ENCODE assay signal across 28 mouse cellular contexts in genomic region chr4:31909086-31909673, GRCm38 (mm10). TPM values are rescaled to one million over a fixed set of nuclear protein-coding genes. Genes with fewer than 3 reads are reported as not detected.
A peak's percentile ranks its signal among the peaks of the same experiment; 100 is the strongest.
DNase-seq lines count a peak whose midpoint lies in the region; ATAC-seq lines count a peak whose summit lies in the region.
"Had no signal": no experiment of that assay in that cellular context is flagged by ENCODE, and none has a peak within 500 bp of the region (broad histone marks: within the 10 kb centered on the region; RNA-seq: fewer than 3 reads in every experiment).

No protein-coding gene starts in this region.

- H3K36me3 ChIP-seq in kidney, embryonic 14.5 days (ENCODE audit: control insufficient read depth, insufficient read depth, low read length) = no peaks in the 10 kb centered on the region
- H3K36me3 ChIP-seq in kidney, embryonic 16.5 days (ENCODE audit: insufficient read depth, low read length) = no peaks in the 10 kb centered on the region
- H3K36me3 ChIP-seq in midbrain, embryonic 11.5 days (ENCODE audit: control insufficient read depth, insufficient read depth, low read length) = no peaks in the 10 kb centered on the region
- H3K36me3 ChIP-seq in midbrain, embryonic 15.5 days (replicated peaks) = no peaks in the 10 kb centered on the region
- H3K36me3 ChIP-seq: embryonic facial prominence, embryonic 13.5 days; embryonic facial prominence, embryonic 15.5 days; forebrain, embryonic 10.5 days; forebrain, embryonic 12.5 days; G1E had no signal

- H3K27me3 ChIP-seq in kidney, embryonic 14.5 days (ENCODE audit: control insufficient read depth, insufficient read depth, low read length) = no peaks in the 10 kb centered on the region
- H3K27me3 ChIP-seq in kidney, embryonic 16.5 days (ENCODE audit: insufficient read depth, low read length) = no peaks in the 10 kb centered on the region
- H3K27me3 ChIP-seq in midbrain, embryonic 11.5 days (ENCODE audit: control insufficient read depth, insufficient read depth, low read length) = no peaks in the 10 kb centered on the region
- H3K27me3 ChIP-seq in midbrain, embryonic 15.5 days (replicated peaks) = no peaks in the 10 kb centered on the region
- H3K27me3 ChIP-seq: CH12.LX; embryonic facial prominence, embryonic 13.5 days; embryonic facial prominence, embryonic 15.5 days; forebrain, embryonic 12.5 days; Patski had no signal

- no peak overlapping the region for H3K27ac ChIP-seq in kidney, embryonic 14.5 days (ENCODE audit: low read depth, low read length)
- no peak overlapping the region for H3K27ac ChIP-seq in kidney, embryonic 16.5 days (ENCODE audit: low read length)
- H3K27ac ChIP-seq in midbrain, embryonic 11.5 days (ENCODE audit: low read depth, low read length) = no peak overlapping the region
- no peak overlapping the region for H3K27ac ChIP-seq in midbrain, embryonic 15.5 days
- H3K27ac ChIP-seq: embryonic facial prominence, embryonic 13.5 days; embryonic facial prominence, embryonic 15.5 days; forebrain, embryonic 10.5 days; forebrain, embryonic 12.5 days had no signal

- no peak overlapping the region for H3K4me2 ChIP-seq in kidney, embryonic 14.5 days (replicated peaks; ENCODE audit: low read depth, low read length)
- H3K4me2 ChIP-seq in kidney, embryonic 16.5 days (replicated peaks; ENCODE audit: low read depth, low read length) = no peak overlapping the region
- H3K4me2 ChIP-seq in midbrain, embryonic 11.5 days = no peak overlapping the region
- H3K4me2 ChIP-seq in midbrain, embryonic 15.5 days = no peak overlapping the region
- H3K4me2 ChIP-seq: embryonic facial prominence, embryonic 13.5 days; embryonic facial prominence, embryonic 15.5 days; forebrain, embryonic 12.5 days had no signal

- no peak overlapping the region for H3K9ac ChIP-seq in kidney, embryonic 14.5 days (ENCODE audit: low read depth, low read length)
- H3K9ac ChIP-seq in kidney, embryonic 16.5 days (replicated peaks; ENCODE audit: low read length) = no peak overlapping the region
- no peak overlapping the region for H3K9ac ChIP-seq in midbrain, embryonic 11.5 days (ENCODE audit: low read length)
- H3K9ac ChIP-seq in midbrain, embryonic 15.5 days = no peak overlapping the region
- H3K9ac ChIP-seq: embryonic facial prominence, embryonic 13.5 days; embryonic facial prominence, embryonic 15.5 days; forebrain, embryonic 12.5 days had no signal

- 25% methylated on average over 8 of the region's 8 CpGs for WGBS in kidney, embryonic 14.5 days
- 24% methylated on average over 8 of the region's 8 CpGs for WGBS in kidney, embryonic 16.5 days
- WGBS in midbrain, embryonic 11.5 days = 87% methylated on average over 8 of the region's 8 CpGs
- 86% methylated on average over 8 of the region's 8 CpGs for WGBS in midbrain, embryonic 15.5 days

- peak; percentile 72 for ATAC-seq in kidney, embryonic 14.5 days (ENCODE audit: low FRiP score, low TSS enrichment)
- ATAC-seq in kidney, embryonic 16.5 days (ENCODE audit: low FRiP score, low TSS enrichment) = peak; percentile 39; the same call in 1 of the 2 replicates
- ATAC-seq in midbrain, embryonic 11.5 days (ENCODE audit: low FRiP score) = no peak
- ATAC-seq in midbrain, embryonic 15.5 days (replicated peaks) = no peak
- ATAC-seq: activated CD4-positive, CD25-positive, alpha-beta regulatory T cell, adult 4 months; CD4-positive, CD25-positive, alpha-beta regulatory T cell, adult 4 months; forebrain, embryonic 14.5 days; forebrain, embryonic 16.5 days; Patski had no signal

- H3K4me3 ChIP-seq in kidney, embryonic 14.5 days (ENCODE audit: low read length) = no peak overlapping the region
- H3K4me3 ChIP-seq in kidney, embryonic 16.5 days (ENCODE audit: low read length) = no peak overlapping the region
- H3K4me3 ChIP-seq in midbrain, embryonic 11.5 days (ENCODE audit: low read depth, low read length) = no peak overlapping the region
- H3K4me3 ChIP-seq in midbrain, embryonic 15.5 days = no peak overlapping the region
- H3K4me3 ChIP-seq: embryonic facial prominence, embryonic 13.5 days; embryonic facial prominence, embryonic 15.5 days; erythroblast, embryonic 14.5 days; forebrain, embryonic 10.5 days; forebrain, embryonic 12.5 days had no signal

- DNase-seq in kidney, postnatal 10 days = no peak
- DNase-seq in kidney, postnatal 14 days = no peak
- DNase-seq in midbrain, embryonic 11.5 days (ENCODE audit: low spot score, missing footprints) = peak; percentile 23
- DNase-seq: adrenal gland, adult 8-10 months; adrenal gland, postnatal 14 days; B cell, adult 2 months; cerebellum, adult 11 months; cerebellum, adult 18-20 months; cerebellum, adult 8-10 months; cerebellum, adult 9-11 months; cerebellum, postnatal 14 days; cerebellum, postnatal 36 days; embryo, embryonic 11 days had no signal

- peaks cover 4% of the 10 kb centered on the region; the same call in 1 of the 2 replicates for H3K9me3 ChIP-seq in kidney, embryonic 14.5 days (ENCODE audit: control insufficient read depth, low read length)
- peaks cover 6% of the 10 kb centered on the region; the same call in 1 of the 2 replicates for H3K9me3 ChIP-seq in kidney, embryonic 16.5 days (ENCODE audit: low read length)
- no peaks in the 10 kb centered on the region for H3K9me3 ChIP-seq in midbrain, embryonic 11.5 days (ENCODE audit: control insufficient read depth, low read length)
- no peaks in the 10 kb centered on the region for H3K9me3 ChIP-seq in midbrain, embryonic 15.5 days
- H3K9me3 ChIP-seq: embryonic facial prominence, embryonic 13.5 days; embryonic facial prominence, embryonic 15.5 days; forebrain, embryonic 10.5 days; forebrain, embryonic 12.5 days; G1E had no signal

- no peaks in the 10 kb centered on the region for H3K4me1 ChIP-seq in kidney, embryonic 14.5 days (ENCODE audit: control insufficient read depth, insufficient read depth, low read length)
- peaks cover 3% of the 10 kb centered on the region; the same call in 1 of the 2 replicates for H3K4me1 ChIP-seq in kidney, embryonic 16.5 days (ENCODE audit: insufficient read depth, low read length)
- no peaks in the 10 kb centered on the region for H3K4me1 ChIP-seq in midbrain, embryonic 11.5 days (ENCODE audit: control insufficient read depth, insufficient read depth, low read length)
- H3K4me1 ChIP-seq in midbrain, embryonic 15.5 days = no peaks in the 10 kb centered on the region
- H3K4me1 ChIP-seq: embryonic facial prominence, embryonic 13.5 days; embryonic facial prominence, embryonic 15.5 days; forebrain, embryonic 10.5 days; forebrain, embryonic 12.5 days had no signal

RNA-seq across cellular contexts. Expression of gene Map3k7, which starts 54.7 kb away (rescaled TPM):
- 19.8 and 49.5 TPM in 2 replicates for polyA plus RNA-seq in kidney, embryonic 14.5 days (2014; fragmentation: Nextera tagmentation; extraction: Ambion mirVana)
- polyA plus RNA-seq in kidney, embryonic 16.5 days (2015; fragmentation: Nextera tagmentation; extraction: Ambion mirVana) = 20.7 and 30.6 TPM in 2 replicates
- 42.4 and 44.5 TPM in 2 replicates for polyA plus RNA-seq in midbrain, embryonic 11.5 days (2014; fragmentation: Nextera tagmentation; extraction: Ambion mirVana)
- polyA plus RNA-seq in midbrain, embryonic 15.5 days (2015; fragmentation: Nextera tagmentation; extraction: Ambion mirVana) = 23.3 and 27.3 TPM in 2 replicates

Comparison
In these comparisons a context has a peak if more than half of its experiments do, and no peak if none do; other contexts are left out.
1. ATAC-seq: peak in kidney, embryonic 14.5 days (single experiment) and kidney, embryonic 16.5 days (single experiment); none in midbrain, embryonic 11.5 days (single experiment) and midbrain, embryonic 15.5 days (single experiment).